Mouse (Mus musculus): ENCODE data around the gene Map4k1.
A peak's percentile ranks its signal among the peaks of the same experiment; 100 is the strongest.
"Not testable (repeated sequence)": the region's sequence is repeated elsewhere in the genome, so short reads cannot be mapped to it uniquely, and the experiment has no call there.

The Map4k1 gene

GRCm38 (mm10) chr7:28955295-28955897 lies 26.5 kb upstream of the Map4k1 start:
- DNase-seq (ENCODE audit: low spot score in 2 of 2), result no peak

- no peak for DNase-seq (ENCODE audit: low spot score in 2 of 2)
These were observed 25.6 kb upstream of the Map4k1 start for GRCm38 (mm10) chr7:28956270-28956669.

GRCm38 (mm10) chr7:28957286-28957685 lies 24.6 kb upstream of the Map4k1 start:
- DNase-seq (ENCODE audit: low spot score in 2 of 2), result no peak

GRCm38 (mm10) chr7:28957997-28958725 lies 23.7 kb upstream of the Map4k1 start:
- DNase-seq (ENCODE audit: low spot score in 2 of 2), result no peak

- DNase-seq (ENCODE audit: low spot score in 2 of 2), result no peak
These were observed 23.1 kb upstream of the Map4k1 start for GRCm38 (mm10) chr7:28958770-28959169.

- DNase-seq (ENCODE audit: low spot score in 2 of 2), result no peak
These were observed 22.3 kb upstream of the Map4k1 start for GRCm38 (mm10) chr7:28959505-28960045.

- no peak for DNase-seq (ENCODE audit: low spot score in 2 of 2)
These were observed 21.4 kb upstream of the Map4k1 start for GRCm38 (mm10) chr7:28960354-28961046.

GRCm38 (mm10) chr7:28961584-28961926 lies 20.3 kb upstream of the Map4k1 start:
- DNase-seq (ENCODE audit: low spot score in 2 of 2), result no peak

- DNase-seq (ENCODE audit: low spot score in 2 of 2), result peak; percentile 97 to 100
These were observed 19.8 kb upstream of the Map4k1 start, which contains the start of gene Actn4 for GRCm38 (mm10) chr7:28961927-28962670. Gene Actn4, minus strand, starts transcription at chr7:28962340.

- DNase-seq (ENCODE audit: low spot score in 2 of 2), result no peak
These were observed 18.4 kb upstream of the Map4k1 start for GRCm38 (mm10) chr7:28963399-28963923.

- DNase-seq (ENCODE audit: low spot score in 2 of 2), result no peak
These were observed 16.5 kb upstream of the Map4k1 start for GRCm38 (mm10) chr7:28965346-28965840.

- no peak for DNase-seq (ENCODE audit: low spot score in 2 of 2)
These were observed 15.7 kb upstream of the Map4k1 start for GRCm38 (mm10) chr7:28966181-28966580.

- no peak for DNase-seq (ENCODE audit: low spot score in 2 of 2)
These were observed 14.9 kb upstream of the Map4k1 start for GRCm38 (mm10) chr7:28966751-28967505.

- DNase-seq (ENCODE audit: low spot score in 2 of 2), result not testable (repeated sequence)
These were observed 13.7 kb upstream of the Map4k1 start for GRCm38 (mm10) chr7:28968120-28968519.

- no peak for DNase-seq (ENCODE audit: low spot score in 2 of 2)
These were observed 12.6 kb upstream of the Map4k1 start for GRCm38 (mm10) chr7:28969271-28969670.

GRCm38 (mm10) chr7:28969672-28970394 lies 12.0 kb upstream of the Map4k1 start:
- DNase-seq (ENCODE audit: low spot score in 2 of 2), result no peak

GRCm38 (mm10) chr7:28971029-28971428 lies 10.8 kb upstream of the Map4k1 start:
- DNase-seq (ENCODE audit: low spot score in 2 of 2), result no peak

GRCm38 (mm10) chr7:28971770-28972269 lies 10.0 kb upstream of the Map4k1 start:
- DNase-seq (ENCODE audit: low spot score in 2 of 2), result no peak

GRCm38 (mm10) chr7:28972542-28972985 lies 9.3 kb upstream of the Map4k1 start:
- peak; percentile 83 to 94 for DNase-seq (ENCODE audit: low spot score in 2 of 2)

GRCm38 (mm10) chr7:28973025-28973424 lies 8.8 kb upstream of the Map4k1 start:
- no peak for DNase-seq (ENCODE audit: low spot score in 2 of 2)

Data from spleen, postnatal 10 days (tissue).